Mouse (Mus musculus) granulocyte monocyte progenitor cell, adult 5-6 weeks (primary cell): ENCODE data around the gene Dgcr8. TPM values are rescaled to one million over a fixed set of nuclear protein-coding genes. Genes with fewer than 3 reads are reported as not detected.
A peak's percentile ranks its signal among the peaks of the same experiment; 100 is the strongest.

Experiments used
- ATAC-seq: replicated peaks from 2 replicates; pipeline ENCODE4 v1.8.0; 2016; ENCODE audit warnings: mild to moderate bottlenecking, moderate TSS enrichment, inconsistent platforms; ENCODE audit not compliant: poor library complexity, severe bottlenecking
- total RNA-seq, 2 experiments: library from RNA; stranded (forward) in 1 of 2; stranded (reverse) in 1 of 2; fragments of 200-712, 200-1000 nt in 1 of 2; fragments of >200 nt in 1 of 2; fragmentation: Nextera tagmentation in 1 of 2; gene quantifications; 2 replicates each; pipeline ENCODE4 v1.2.3; 2014 to 2017

Dgcr8 gene
- 48.5 and 52.2 TPM in 2 replicates for total RNA-seq (2014; fragmentation: Nextera tagmentation)
- 46.3 and 54.4 TPM in 2 replicates for total RNA-seq (2017)

DNA sequence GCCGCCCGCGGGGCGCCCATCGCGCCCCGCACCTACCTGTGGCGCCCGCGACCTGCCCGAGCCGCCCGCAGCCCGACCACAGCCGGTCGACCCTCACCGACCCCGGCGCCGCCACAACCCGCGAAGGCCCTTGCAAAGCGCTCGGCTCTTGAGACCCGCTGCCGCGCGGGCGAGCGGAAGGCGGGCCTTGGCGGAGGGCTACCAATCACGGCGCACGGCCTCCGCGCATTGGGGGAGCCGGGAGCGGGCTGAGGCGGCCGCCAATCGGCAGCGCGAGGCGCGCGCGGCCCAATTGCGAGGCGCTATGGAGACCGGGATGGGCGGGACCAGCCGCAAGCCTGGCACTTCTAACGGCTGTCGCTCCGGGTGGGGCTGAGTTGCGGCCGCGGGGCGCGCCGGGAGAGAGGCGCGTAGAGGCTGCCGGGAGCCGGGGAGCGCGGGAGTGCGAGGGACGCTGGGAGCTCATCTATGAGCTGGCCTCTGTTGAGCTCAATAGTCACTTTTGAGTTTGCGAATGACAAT is at the start of gene Dgcr8:
Gene Dgcr8 (minus strand): TSS at position 180 of the 522 bp plus-strand sequence.
- ATAC-seq = peak; percentile 91

DNA sequence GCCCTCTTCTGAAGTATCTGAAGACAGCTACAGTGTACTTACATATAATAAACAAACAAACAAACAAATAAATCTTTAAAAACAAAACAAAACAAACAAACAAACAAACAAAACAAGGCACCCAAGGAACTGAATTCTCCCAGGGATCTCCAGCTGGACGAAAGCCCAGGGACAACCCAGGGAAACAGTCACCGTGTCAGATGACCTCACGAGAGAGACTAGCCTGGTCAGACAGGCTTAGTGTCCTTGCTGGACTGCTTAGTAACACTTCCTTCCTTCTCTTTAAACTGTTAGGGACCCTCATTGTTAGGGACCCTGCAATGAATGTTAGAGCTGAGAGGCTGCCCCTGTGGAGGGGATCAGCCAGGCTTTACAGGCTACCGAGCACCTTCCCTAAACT is 48.2 kb upstream of the Dgcr8 start:
- no peak for ATAC-seq

DNA sequence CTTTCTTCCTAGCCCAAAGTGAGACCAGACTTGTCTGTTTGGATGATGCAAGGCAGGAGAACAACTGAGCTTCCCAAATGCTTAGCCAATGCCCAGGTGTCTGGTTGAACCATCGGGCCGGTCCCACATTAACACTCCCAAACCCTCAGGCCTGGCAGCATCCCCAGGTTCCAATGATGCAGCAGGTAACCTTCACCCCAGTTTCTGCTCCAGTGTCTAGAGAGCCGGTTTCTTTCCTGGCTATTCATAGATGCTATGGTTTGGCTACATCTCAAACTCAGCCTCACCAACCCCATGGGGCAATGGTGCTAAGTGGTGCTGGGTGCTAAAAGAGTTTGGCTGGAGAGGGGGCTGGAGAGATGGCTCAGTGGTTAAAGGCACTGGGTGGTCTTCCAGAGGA is 46.9 kb upstream of the Dgcr8 start:
- no peak for ATAC-seq

- no peak for ATAC-seq
Observed at GRCm38 (mm10) chr16:18333976-18334375, 44.9 kb upstream of the Dgcr8 start.

- ATAC-seq = no peak
Observed at GRCm38 (mm10) chr16:18328524-18328923, 39.5 kb upstream of the Dgcr8 start.

DNA sequence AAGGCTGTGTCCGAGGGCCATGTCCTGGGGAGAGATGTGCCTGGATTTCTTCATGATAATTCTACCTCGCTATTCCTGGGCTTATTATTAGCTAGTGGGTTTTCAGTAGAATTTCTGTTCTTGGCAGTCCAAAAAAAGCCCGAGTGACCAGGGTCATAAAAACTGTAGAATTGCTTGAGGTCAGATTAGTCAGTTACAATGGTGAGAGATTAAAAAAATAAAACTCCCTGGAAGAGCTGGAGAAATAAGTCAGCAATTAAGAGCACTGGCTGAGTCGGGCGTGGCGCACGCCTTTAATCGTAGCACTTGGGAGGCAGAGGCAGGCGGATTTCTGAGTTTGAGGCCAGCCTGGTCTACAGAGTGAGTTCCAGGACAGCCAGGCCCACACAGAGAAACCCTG is 38.9 kb upstream of the Dgcr8 start:
- ATAC-seq = no peak

- no peak for ATAC-seq
Observed at GRCm38 (mm10) chr16:18325741-18326140, 36.7 kb upstream of the Dgcr8 start.

- ATAC-seq = no peak
Observed at GRCm38 (mm10) chr16:18324031-18324430, 35.0 kb upstream of the Dgcr8 start.

- no peak for ATAC-seq
Observed at GRCm38 (mm10) chr16:18323460-18323859, 34.4 kb upstream of the Dgcr8 start.

DNA sequence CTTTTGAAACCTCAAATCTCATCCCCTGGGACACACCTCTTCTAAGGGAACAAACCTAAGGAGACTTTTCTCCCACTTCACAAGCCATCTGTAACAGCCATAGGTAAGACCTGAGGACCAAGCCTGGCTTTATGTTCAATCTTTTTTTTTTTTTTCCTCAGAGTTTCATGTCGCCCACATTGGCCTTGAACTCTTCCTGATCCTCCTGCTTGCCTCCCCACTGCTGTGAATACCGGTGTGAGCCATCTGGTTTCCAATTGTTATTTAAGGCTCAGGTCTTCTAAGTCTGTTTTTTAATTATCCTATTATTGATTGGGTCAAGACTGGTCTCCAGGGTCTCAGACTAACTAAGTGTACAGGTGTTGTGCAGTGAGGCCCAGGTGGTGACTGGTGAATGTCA is 32.4 kb upstream of the Dgcr8 start:
- no peak for ATAC-seq

DNA sequence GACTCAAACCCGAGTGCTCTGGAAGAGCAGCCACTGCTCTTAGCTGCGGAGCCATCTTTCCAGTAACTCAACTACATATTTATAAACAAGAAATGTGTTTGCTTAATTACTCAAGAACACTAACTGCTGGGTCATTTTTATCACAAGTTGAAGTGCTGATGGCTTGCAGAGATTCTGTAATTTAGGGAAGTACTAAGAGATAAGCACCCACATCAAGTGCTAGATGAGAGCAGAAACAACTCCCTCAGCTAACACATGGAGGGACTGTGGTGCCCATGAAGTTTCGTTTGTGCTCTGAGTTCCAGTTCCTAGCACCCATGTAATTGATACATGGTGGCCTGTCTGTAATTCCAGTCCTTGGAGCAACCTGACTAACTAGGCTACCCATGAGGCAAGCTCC is 29.9 kb upstream of the Dgcr8 start:
- ATAC-seq = no peak

GRCm38 (mm10) chr16:18308159-18308558 is 19.1 kb upstream of the Dgcr8 start:
- no peak for ATAC-seq

- peak; percentile 16 for ATAC-seq
Observed at GRCm38 (mm10) chr16:18289614-18290013, 568 bp upstream of the Dgcr8 start.

DNA sequence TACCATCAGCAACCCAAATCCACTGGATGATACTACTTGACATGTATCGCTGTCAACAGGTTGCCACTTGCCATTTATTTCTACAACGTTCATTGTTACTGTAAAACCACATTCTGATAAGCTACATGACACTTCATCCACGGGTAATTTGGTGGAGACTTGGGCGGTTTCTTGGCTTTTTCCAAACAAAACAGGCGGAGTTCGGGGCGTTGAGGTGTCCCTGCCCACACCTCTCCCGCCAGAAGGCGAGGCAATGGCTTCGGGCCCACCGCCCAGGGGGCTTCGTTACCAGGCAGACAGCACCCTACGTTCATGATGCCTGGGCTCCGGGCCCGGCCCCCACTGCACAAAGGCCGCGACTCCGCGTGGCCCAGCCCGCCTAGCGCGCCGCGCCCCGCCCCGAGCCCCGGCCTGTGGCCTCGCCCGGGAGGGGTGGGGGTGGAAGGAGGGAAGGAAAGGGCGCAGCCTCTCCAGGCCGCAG is 425 bp downstream of the Dgcr8 start:
- ATAC-seq = peak; percentile 72

DNA sequence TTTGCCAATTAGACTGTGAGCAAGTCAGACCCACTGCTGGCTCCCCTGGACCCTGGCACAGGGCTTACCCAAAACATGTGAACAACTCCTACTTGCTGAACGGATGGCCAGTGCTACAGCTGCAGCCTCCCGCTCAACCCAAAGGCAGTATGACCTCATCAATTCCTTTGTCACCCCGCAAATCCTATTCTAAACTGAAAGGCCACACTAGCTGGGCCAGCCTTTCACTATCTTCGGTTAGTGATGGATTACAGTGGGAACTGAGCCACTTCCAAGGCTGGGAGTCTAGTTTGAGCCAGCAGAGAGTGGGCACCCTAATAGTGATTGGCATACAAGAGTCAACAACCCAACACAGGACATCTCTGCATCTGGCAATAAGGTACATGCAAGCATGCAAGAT is 880 bp downstream of the Dgcr8 start:
- no peak for ATAC-seq

- no peak for ATAC-seq
Observed at GRCm38 (mm10) chr16:18275166-18275565, 13.9 kb downstream of the Dgcr8 start.

- no peak for ATAC-seq
Observed at GRCm38 (mm10) chr16:18268182-18268581, 20.9 kb downstream of the Dgcr8 start.

- ATAC-seq = no peak
Observed at GRCm38 (mm10) chr16:18265024-18265423, 24.0 kb downstream of the Dgcr8 start.

DNA sequence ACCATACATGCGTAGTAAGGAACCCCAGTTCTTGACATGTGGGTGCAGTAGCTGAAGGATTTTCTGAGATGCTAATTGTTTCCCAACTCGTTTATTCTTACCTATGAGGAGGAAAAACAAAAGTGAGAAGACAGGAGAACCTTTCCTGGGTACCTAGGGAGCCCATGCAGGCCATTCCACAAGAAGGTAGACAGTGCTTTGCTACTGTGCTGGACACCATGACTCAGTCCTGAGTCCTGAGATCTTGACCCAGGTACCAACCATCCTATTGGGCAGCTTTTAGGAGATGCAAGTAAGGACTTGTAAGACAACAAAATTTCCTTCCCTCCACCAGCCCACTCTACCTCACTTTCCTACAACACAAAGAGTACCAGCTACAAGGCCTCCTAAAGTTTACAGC is 30.8 kb downstream of the Dgcr8 start, which contains the start of gene Gm49776:
Gene Gm49776 (minus strand): TSS at position 101 of the 400 bp plus-strand sequence.
- ATAC-seq = no peak

DNA sequence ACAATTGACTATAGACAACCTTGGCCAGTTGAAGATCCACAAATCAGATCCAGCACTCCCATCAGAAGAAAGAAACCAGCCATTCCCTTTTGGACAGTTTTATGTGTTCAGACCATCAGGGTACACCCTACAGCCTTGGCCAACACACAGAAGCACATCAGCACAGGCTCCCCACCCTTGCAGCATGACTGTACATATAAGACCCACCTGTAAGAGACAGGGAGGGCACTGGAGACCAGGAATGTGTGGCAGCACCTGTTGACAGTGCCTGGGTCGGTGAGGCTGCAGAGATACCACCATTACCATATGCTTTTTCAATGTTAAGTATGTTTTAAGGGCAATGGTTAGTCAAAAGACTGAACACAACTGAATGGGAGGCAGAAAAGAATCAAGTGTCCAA is 35.2 kb downstream of the Dgcr8 start:
- ATAC-seq = no peak

- ATAC-seq = no peak
Observed at GRCm38 (mm10) chr16:18252736-18253135, 36.3 kb downstream of the Dgcr8 start.
